Mouse (Mus musculus): ENCODE results near the gene Robo3. TPM values are rescaled to one million over a fixed set of nuclear protein-coding genes. Genes with fewer than 3 reads are reported as not detected.

Gene Robo3
- polyA plus RNA-seq, 1 experiment from 2014 or later, result 0.15 TPM

GRCm38 (mm10) chr9:37406372-37406771, 26.7 kb downstream of the Robo3 start:
- H3K9ac ChIP-seq (ENCODE audit: low read length), result no peak overlapping the region
- H3K27me3 ChIP-seq (ENCODE audit: control insufficient read depth, insufficient read depth, low read length), result no peaks in the 10 kb centered on the region
- H3K4me2 ChIP-seq (ENCODE audit: low read length), result no peak overlapping the region
- no peaks in the 10 kb centered on the region for H3K9me3 ChIP-seq (ENCODE audit: control insufficient read depth, low read length)
- peaks cover 5 to 11% of the 10 kb centered on the region in 2 experiments; a peak in 3 of 4 replicates for H3K4me1 ChIP-seq (ENCODE audit: control insufficient read depth in 2 of 2, insufficient read depth in 2 of 2, low read length in 2 of 2)
- no peak for ATAC-seq (ENCODE audit: insufficient number of reproducible peaks, insufficient read depth, low FRiP score, low read depth)
- 0% methylated on average over 1 of the region's 1 CpGs for WGBS
- H3K36me3 ChIP-seq (ENCODE audit: control insufficient read depth, insufficient read depth, low read length), result no peaks in the 10 kb centered on the region
- H3K27ac ChIP-seq (replicated peaks in 1 of 2; ENCODE audit: control insufficient read depth in 1 of 2, insufficient read depth in 1 of 2, low read depth in 2 of 2, low read length in 2 of 2), result no peak overlapping the region
- H3K4me3 ChIP-seq (ENCODE audit: control insufficient read depth in 1 of 2, insufficient read depth in 1 of 2, low read depth in 1 of 2, low read length in 2 of 2), result no peak overlapping the region

GRCm38 (mm10) chr9:37403011-37403410, 30.0 kb downstream of the Robo3 start:
- Histone ChIP-seq H3K36me3 (ENCODE audit: control insufficient read depth, insufficient read depth, low read length) (no peaks in the 10 kb centered on the region), H3K4me1 (ENCODE audit: control insufficient read depth in 2 of 2, insufficient read depth in 2 of 2, low read length in 2 of 2) (peaks cover under 1 to 8% of the 10 kb centered on the region in 2 experiments; a peak in 2 of 4 replicates), H3K4me3 (ENCODE audit: control insufficient read depth in 1 of 2, insufficient read depth in 1 of 2, low read depth in 1 of 2, low read length in 2 of 2) (peak overlapping the region; percentile 29 to 32; a peak in 3 of 4 replicates), H3K27ac (replicated peaks in 1 of 2; ENCODE audit: control insufficient read depth in 1 of 2, insufficient read depth in 1 of 2, low read depth in 2 of 2, low read length in 2 of 2) (no peak overlapping the region), H3K27me3 (ENCODE audit: control insufficient read depth, insufficient read depth, low read length) (no peaks in the 10 kb centered on the region), H3K4me2 (ENCODE audit: low read length) (peak overlapping the region; percentile 49), H3K9me3 (ENCODE audit: control insufficient read depth, low read length) (no peaks in the 10 kb centered on the region), H3K9ac (ENCODE audit: low read length) (peak overlapping the region; percentile 56; the same call in 1 of the 2 replicates)
- 81% methylated on average over 7 of the region's 7 CpGs for WGBS
- ATAC-seq (ENCODE audit: insufficient number of reproducible peaks, insufficient read depth, low FRiP score, low read depth), result no peak

GRCm38 (mm10) chr9:37402501-37402900, 30.5 kb downstream of the Robo3 start:
- no peaks in the 10 kb centered on the region for H3K36me3 ChIP-seq (ENCODE audit: control insufficient read depth, insufficient read depth, low read length)
- H3K27me3 ChIP-seq (ENCODE audit: control insufficient read depth, insufficient read depth, low read length), result no peaks in the 10 kb centered on the region
- H3K9ac ChIP-seq (ENCODE audit: low read length), result peak overlapping the region; percentile 56; the same call in 1 of the 2 replicates
- WGBS, result 80% methylated on average over 7 of the region's 7 CpGs
- H3K4me1 ChIP-seq (ENCODE audit: control insufficient read depth in 2 of 2, insufficient read depth in 2 of 2, low read length in 2 of 2), result peaks cover 0 to 8% of the 10 kb centered on the region in 2 experiments; a peak in 1 of 4 replicates
- no peak for ATAC-seq (ENCODE audit: insufficient number of reproducible peaks, insufficient read depth, low FRiP score, low read depth)
- peak overlapping the region; percentile 49 for H3K4me2 ChIP-seq (ENCODE audit: low read length)
- H3K9me3 ChIP-seq (ENCODE audit: control insufficient read depth, low read length), result no peaks in the 10 kb centered on the region
- H3K4me3 ChIP-seq (ENCODE audit: control insufficient read depth in 1 of 2, insufficient read depth in 1 of 2, low read depth in 1 of 2, low read length in 2 of 2), result peak overlapping the region; percentile 29 to 32; a peak in 3 of 4 replicates
- no peak overlapping the region for H3K27ac ChIP-seq (replicated peaks in 1 of 2; ENCODE audit: control insufficient read depth in 1 of 2, insufficient read depth in 1 of 2, low read depth in 2 of 2, low read length in 2 of 2)

GRCm38 (mm10) chr9:37401802-37402201, 31.2 kb downstream of the Robo3 start, which contains the start of gene Robo4:
Gene Robo4 (plus strand): TSS chr9:37401897.
- H3K4me3 ChIP-seq (ENCODE audit: control insufficient read depth in 1 of 2, insufficient read depth in 1 of 2, low read depth in 1 of 2, low read length in 2 of 2), result peak within 1 kb of the TSS; percentile 29 to 34
- H3K27ac ChIP-seq (replicated peaks in 1 of 2; ENCODE audit: control insufficient read depth in 1 of 2, insufficient read depth in 1 of 2, low read depth in 2 of 2, low read length in 2 of 2), result peak within 1 kb of the TSS; percentile 61 to 68
- 13% methylated on average over 7 of the region's 7 CpGs for WGBS
- no peaks in the 10 kb centered on the region for H3K9me3 ChIP-seq (ENCODE audit: control insufficient read depth, low read length)
- no peaks in the 10 kb centered on the region for H3K36me3 ChIP-seq (ENCODE audit: control insufficient read depth, insufficient read depth, low read length)
- peak within 1 kb of the TSS; percentile 49 for H3K4me2 ChIP-seq (ENCODE audit: low read length)
- peak within 1 kb of the TSS; percentile 56; the same call in 1 of the 2 replicates for H3K9ac ChIP-seq (ENCODE audit: low read length)
- ATAC-seq (ENCODE audit: insufficient number of reproducible peaks, insufficient read depth, low FRiP score, low read depth), result peak; percentile 43; the same call in 1 of the 2 replicates
- H3K4me1 ChIP-seq (ENCODE audit: control insufficient read depth in 2 of 2, insufficient read depth in 2 of 2, low read length in 2 of 2), result peaks cover 0 to 8% of the 10 kb centered on the region in 2 experiments; a peak in 1 of 4 replicates
- H3K27me3 ChIP-seq (ENCODE audit: control insufficient read depth, insufficient read depth, low read length), result no peaks in the 10 kb centered on the region

GRCm38 (mm10) chr9:37400585-37400984, 32.5 kb downstream of the Robo3 start:
- H3K4me2 ChIP-seq (ENCODE audit: low read length), result no peak overlapping the region
- H3K9me3 ChIP-seq (ENCODE audit: control insufficient read depth, low read length), result no peaks in the 10 kb centered on the region
- H3K9ac ChIP-seq (ENCODE audit: low read length), result no peak overlapping the region
- WGBS, result 63% methylated on average over 2 of the region's 2 CpGs
- H3K4me1 ChIP-seq (ENCODE audit: control insufficient read depth in 2 of 2, insufficient read depth in 2 of 2, low read length in 2 of 2), result peaks cover 0 to 8% of the 10 kb centered on the region in 2 experiments; a peak in 1 of 4 replicates
- H3K27ac ChIP-seq (replicated peaks in 1 of 2; ENCODE audit: control insufficient read depth in 1 of 2, insufficient read depth in 1 of 2, low read depth in 2 of 2, low read length in 2 of 2), result peak overlapping the region; percentile 53 to 68; a peak in 2 of 4 replicates
- H3K27me3 ChIP-seq (ENCODE audit: control insufficient read depth, insufficient read depth, low read length), result no peaks in the 10 kb centered on the region
- ATAC-seq (ENCODE audit: insufficient number of reproducible peaks, insufficient read depth, low FRiP score, low read depth), result peak; percentile 62; the same call in 1 of the 2 replicates
- no peak overlapping the region for H3K4me3 ChIP-seq (ENCODE audit: control insufficient read depth in 1 of 2, insufficient read depth in 1 of 2, low read depth in 1 of 2, low read length in 2 of 2)
- H3K36me3 ChIP-seq (ENCODE audit: control insufficient read depth, insufficient read depth, low read length), result no peaks in the 10 kb centered on the region

GRCm38 (mm10) chr9:37393482-37394131, 39.4 kb downstream of the Robo3 start:
- no peak for ATAC-seq (ENCODE audit: insufficient number of reproducible peaks, insufficient read depth, low FRiP score, low read depth)

GRCm38 (mm10) chr9:37392071-37392470, 41.0 kb downstream of the Robo3 start:
- 66% methylated on average over 2 of the region's 2 CpGs for WGBS
- ATAC-seq (ENCODE audit: insufficient number of reproducible peaks, insufficient read depth, low FRiP score, low read depth), result no peak
- H3K9me3 ChIP-seq (ENCODE audit: control insufficient read depth, low read length), result no peaks in the 10 kb centered on the region
- no peaks in the 10 kb centered on the region for H3K36me3 ChIP-seq (ENCODE audit: control insufficient read depth, insufficient read depth, low read length)
- H3K27ac ChIP-seq (replicated peaks in 1 of 2; ENCODE audit: control insufficient read depth in 1 of 2, insufficient read depth in 1 of 2, low read depth in 2 of 2, low read length in 2 of 2), result no peak overlapping the region
- H3K27me3 ChIP-seq (ENCODE audit: control insufficient read depth, insufficient read depth, low read length), result 0 out of 2 replicates have a peak, but pooled peaks cover 2% of the 10 kb centered on the region
- H3K4me1 ChIP-seq (ENCODE audit: control insufficient read depth in 2 of 2, insufficient read depth in 2 of 2, low read length in 2 of 2), result no peaks in the 10 kb centered on the region
- H3K4me3 ChIP-seq (ENCODE audit: control insufficient read depth in 1 of 2, insufficient read depth in 1 of 2, low read depth in 1 of 2, low read length in 2 of 2), result no peak overlapping the region
- no peak overlapping the region for H3K9ac ChIP-seq (ENCODE audit: low read length)
- H3K4me2 ChIP-seq (ENCODE audit: low read length), result no peak overlapping the region

More at GRCm38 (mm10) chr9:37393482-37394131, 39.4 kb downstream of the Robo3 start:
- Histone ChIP-seq H3K27me3 (ENCODE audit: control insufficient read depth, insufficient read depth, low read length) (no peaks in the 10 kb centered on the region), H3K4me1 (ENCODE audit: control insufficient read depth in 2 of 2, insufficient read depth in 2 of 2, low read length in 2 of 2) (no peaks in the 10 kb centered on the region), H3K4me2 (ENCODE audit: low read length) (no peak overlapping the region), H3K9ac (ENCODE audit: low read length) (no peak overlapping the region), H3K9me3 (ENCODE audit: control insufficient read depth, low read length) (no peaks in the 10 kb centered on the region), H3K27ac (replicated peaks in 1 of 2; ENCODE audit: control insufficient read depth in 1 of 2, insufficient read depth in 1 of 2, low read depth in 2 of 2, low read length in 2 of 2) (no peak overlapping the region), H3K4me3 (ENCODE audit: control insufficient read depth in 1 of 2, insufficient read depth in 1 of 2, low read depth in 1 of 2, low read length in 2 of 2) (no peak overlapping the region), H3K36me3 (ENCODE audit: control insufficient read depth, insufficient read depth, low read length) (no peaks in the 10 kb centered on the region)
- 68% methylated on average over 8 of the region's 8 CpGs for WGBS
